Mouse (Mus musculus) left cerebral cortex, postnatal 25 days (tissue): ENCODE measurements around the gene Col6a2. TPM values are rescaled to one million over a fixed set of nuclear protein-coding genes. Genes with fewer than 3 reads are reported as not detected.

Experiments
- DNase-seq, 2 experiments: peaks; one replicate each; pipeline ENCODE4 v3.0.0; 2022; ENCODE audit warnings: low spot score in 2 of 2, mixed read lengths in 1 of 2
- intact Hi-C: fragments of 180-260 bp; cut with DNase I; formaldehyde crosslinking; loops from one replicate; pipeline ENCODE4 v1.15.1; 2025
- total RNA-seq, 2 experiments: library from RNA; stranded (reverse); gene quantifications; 2 replicates each; pipeline ENCODE4 v1.2.3; 2021

Col6a2 gene
- total RNA-seq, 2 experiments from 2014 or later: 9.4 to 10.1 TPM

GRCm38 (mm10) chr10:76571070-76571469, 52.4 kb downstream of the Col6a2 start:
- intact Hi-C loops: no loop called here
- no peak for DNase-seq

GRCm38 (mm10) chr10:76569996-76570685, 53.3 kb downstream of the Col6a2 start:
- no peak for DNase-seq
- intact Hi-C loops: no loop called here

GRCm38 (mm10) chr10:76561972-76562371, 61.5 kb downstream of the Col6a2 start, which contains the start of gene Spatc1l:
Gene Spatc1l (plus strand): TSS chr10:76562272.
- intact Hi-C loops: no loop called here
- no peak for DNase-seq

- DNase-seq: no peak
- intact Hi-C loops: no loop called here
These were observed 69.4 kb downstream of the Col6a2 start for GRCm38 (mm10) chr10:76554061-76554460.

- DNase-seq: no peak
- intact Hi-C loops: no loop called here
These were observed 71.9 kb downstream of the Col6a2 start for GRCm38 (mm10) chr10:76551556-76551955.

GRCm38 (mm10) chr10:76550458-76550857, 73.0 kb downstream of the Col6a2 start:
- DNase-seq: peak in 1 of 2 experiments; percentile 4
- intact Hi-C loops: loop anchor here (1.0 kb wide), 1 partner anchor 185 kb away; no protein-coding TSS in a partner anchor

GRCm38 (mm10) chr10:76548218-76548617, 75.2 kb downstream of the Col6a2 start:
- no peak for DNase-seq
- intact Hi-C loops: no loop called here

- intact Hi-C loops: no loop called here
- no peak for DNase-seq
These were observed 76.9 kb downstream of the Col6a2 start for GRCm38 (mm10) chr10:76546566-76546965.

Other genes starting within 250 kb of the Col6a2 start
- not detected for gene AC141477.1, start 183.2 kb downstream of the Col6a2 start, total RNA-seq
- gene Pcnt, start 180.8 kb downstream of the Col6a2 start, total RNA-seq: 10 to 100 TPM; 20.0 to 20.3 TPM
- not detected for gene 2610028H24Rik, start 174.5 kb downstream of the Col6a2 start, total RNA-seq
- gene Mcm3ap, start 154.7 kb downstream of the Col6a2 start, total RNA-seq: 10 to 100 TPM; 51.1 to 56.9 TPM
- 1 to 10 TPM; 3.8 to 4.4 TPM for gene Ybey, start 154.5 kb downstream of the Col6a2 start, total RNA-seq
- gene Lss, start 92.0 kb downstream of the Col6a2 start, total RNA-seq: 10 to 100 TPM; 44.2 to 45.1 TPM
- not detected for gene Spatc1l, start 61.4 kb downstream of the Col6a2 start, total RNA-seq
- gene Ftcd, start 48.0 kb downstream of the Col6a2 start, total RNA-seq: under 1 TPM in 1 of 2 experiments, not detected in 1; 0.16 TPM
- gene Col6a1, start 102.5 kb upstream of the Col6a2 start, total RNA-seq: 10 to 100 TPM; 35.8 to 45.6 TPM